Mouse (Mus musculus) neutrophil, adult 5-6 weeks (primary cell): ENCODE data around the gene Asap2. TPM values are rescaled to one million over a fixed set of nuclear protein-coding genes. Genes with fewer than 3 reads are reported as not detected.

Experiments
- ATAC-seq: fragments of 151-379, 151-347 bp; 2 replicates; pipeline ENCODE4 v1.8.0; 2017; ENCODE audit warnings: mild to moderate bottlenecking, moderate TSS enrichment; ENCODE audit not compliant: insufficient number of reproducible peaks, poor library complexity, low FRiP score, severe bottlenecking; ENCODE audit errors: extremely low read depth
- total RNA-seq: library from RNA; stranded (forward); fragments of 200-1000 nt; gene quantifications from 2 replicates; pipeline ENCODE4 v1.2.3, GENCODE M21; 2017

Asap2 gene
- total RNA-seq, 1 experiment from 2014 or later, result 2.3 TPM

- 0 out of 2 replicates have a peak, but pooled peaks have one; percentile 13 for ATAC-seq
Observed at GRCm38 (mm10) chr12:21128930-21129869, 138.9 kb downstream of the Asap2 start.

- no peak for ATAC-seq
Observed at GRCm38 (mm10) chr12:21130274-21130823, 140.1 kb downstream of the Asap2 start.

- ATAC-seq, result no peak
Observed at GRCm38 (mm10) chr12:21132537-21132936, 142.3 kb downstream of the Asap2 start.

- no peak for ATAC-seq
Observed at GRCm38 (mm10) chr12:21133031-21133430, 142.8 kb downstream of the Asap2 start.

- ATAC-seq, result no peak
Observed at GRCm38 (mm10) chr12:21133972-21134859, 144.0 kb downstream of the Asap2 start.

- ATAC-seq, result no peak
Observed at GRCm38 (mm10) chr12:21135651-21136461, 145.6 kb downstream of the Asap2 start.

GRCm38 (mm10) chr12:21136462-21136751 lies 146.1 kb downstream of the Asap2 start:
- ATAC-seq, result no peak

- ATAC-seq, result no peak
Observed at GRCm38 (mm10) chr12:21139560-21139959, 149.3 kb downstream of the Asap2 start.

- ATAC-seq, result no peak
Observed at GRCm38 (mm10) chr12:21140153-21140552, 149.9 kb downstream of the Asap2 start.

GRCm38 (mm10) chr12:21140741-21141308 lies 150.6 kb downstream of the Asap2 start:
- no peak for ATAC-seq

GRCm38 (mm10) chr12:21141691-21142300 lies 151.5 kb downstream of the Asap2 start:
- no peak for ATAC-seq

- no peak for ATAC-seq
Observed at GRCm38 (mm10) chr12:21142489-21143254, 152.4 kb downstream of the Asap2 start.

- ATAC-seq, result no peak
Observed at GRCm38 (mm10) chr12:21144602-21145001, 154.3 kb downstream of the Asap2 start.

GRCm38 (mm10) chr12:21145050-21145449 lies 154.8 kb downstream of the Asap2 start:
- ATAC-seq, result no peak

- ATAC-seq, result no peak
Observed at GRCm38 (mm10) chr12:21146826-21147225, 156.6 kb downstream of the Asap2 start.

GRCm38 (mm10) chr12:21153279-21153707 lies 163.0 kb downstream of the Asap2 start:
- no peak for ATAC-seq

- ATAC-seq, result no peak
Observed at GRCm38 (mm10) chr12:21155062-21155461, 164.8 kb downstream of the Asap2 start.
